Mouse (Mus musculus) CH12.LX (cell line): ENCODE data around the gene Casp9. TPM values are rescaled to one million over a fixed set of nuclear protein-coding genes. Genes with fewer than 3 reads are reported as not detected.

ENCODE experiments used
- DNase-seq: peaks from one replicate; pipeline ENCODE4 v3.0.0-alpha.2; 2013; ENCODE audit errors: extremely low read depth
- H3K27ac ChIP-seq: 2 replicates; pipeline ENCODE4 v1.5.1; 2012; ENCODE audit warnings: low read depth, mild to moderate bottlenecking, control low read depth, moderate library complexity; ENCODE audit not compliant: insufficient read depth
- H3K27me3 ChIP-seq: replicated peaks from 2 replicates; pipeline ENCODE3; 2012; ENCODE audit warnings: inconsistent platforms
- H3K36me3 ChIP-seq, 2 experiments: replicated peaks in 1 of 2; 2 replicates each; pipeline versions ENCODE3 to v1.6.1; 2012; ENCODE audit warnings: inconsistent platforms in 1 of 2, low read length in 1 of 2, mild to moderate bottlenecking in 1 of 2, mixed read lengths in 1 of 2, moderate library complexity in 1 of 2; ENCODE audit not compliant: control insufficient read depth in 1 of 2, insufficient read depth in 1 of 2
- H3K4me1 ChIP-seq, 2 experiments: 2 replicates each; pipeline ENCODE4 v1.6.1; 2012; ENCODE audit warnings: inconsistent platforms in 1 of 2, moderate library complexity in 1 of 2; ENCODE audit not compliant: insufficient read depth in 2 of 2, control insufficient read depth in 1 of 2
- H3K4me2 ChIP-seq: 2 replicates; pipeline ENCODE4 v1.6.1; 2012; ENCODE audit warnings: low read depth, mild to moderate bottlenecking, control low read depth; ENCODE audit not compliant: poor library complexity, insufficient read depth, severe bottlenecking
- H3K4me3 ChIP-seq, 3 experiments: fragments of 150-350 bp in 1 of 3; sonication (generic) in 1 of 3; replicated peaks in 1 of 3; 2 replicates each; pipeline versions ENCODE3 to v1.5.1; 2011 to 2012; ENCODE audit warnings: low read depth in 2 of 3, low read length in 2 of 3, mild to moderate bottlenecking in 2 of 3, moderate library complexity in 2 of 3, control low read depth in 1 of 3, improper control_type of control experiment in 1 of 3, inconsistent platforms in 1 of 3, mixed read lengths in 1 of 3; ENCODE audit not compliant: poor library complexity in 1 of 3
- H3K79me2 ChIP-seq: replicated peaks from 2 replicates; pipeline ENCODE4 v1.6.1; 2012; ENCODE audit warnings: mild to moderate bottlenecking, moderate library complexity; ENCODE audit not compliant: control insufficient read depth, poor library complexity, insufficient read depth, severe bottlenecking; ENCODE audit errors: extremely low read depth
- H3K9ac ChIP-seq: 2 replicates; pipeline ENCODE4 v1.6.1; 2012; ENCODE audit warnings: low read depth, mild to moderate bottlenecking, control low read depth, moderate library complexity; ENCODE audit not compliant: insufficient read depth
- H3K9me3 ChIP-seq: replicated peaks from 2 replicates; pipeline ENCODE3; 2012; ENCODE audit warnings: low read length, inconsistent platforms, mixed read lengths
- CHD1 ChIP-seq: IDR thresholded peaks from 2 replicates; pipeline ENCODE4 v1.6.1; 2012; ENCODE audit warnings: low read depth, low read length, improper control_type of control experiment, inconsistent platforms
- E2F4 ChIP-seq: IDR thresholded peaks from 2 replicates; pipeline ENCODE4 v1.6.1; 2011; ENCODE audit warnings: low read depth, low read length, improper control_type of control experiment; ENCODE audit not compliant: insufficient replicate concordance
- ETS1 ChIP-seq: conservative IDR thresholded peaks from 2 replicates; pipeline ENCODE4 v1.6.1; 2012; ENCODE audit warnings: low read depth, mild to moderate bottlenecking, inconsistent platforms, low read length, improper control_type of control experiment, moderate library complexity
- JUND ChIP-seq: conservative IDR thresholded peaks from 2 replicates; pipeline ENCODE4 v1.6.1; 2011; ENCODE audit warnings: low read depth, low read length, improper control_type of control experiment
- KAT2A ChIP-seq: IDR thresholded peaks from 2 replicates; pipeline ENCODE4 v1.6.1; 2012; ENCODE audit warnings: low read length, improper control_type of control experiment, inconsistent platforms; ENCODE audit not compliant: insufficient replicate concordance
- MAFK ChIP-seq: IDR thresholded peaks from 2 replicates; pipeline ENCODE4 v1.6.1; 2011; ENCODE audit warnings: low read length, improper control_type of control experiment; ENCODE audit not compliant: insufficient replicate concordance
- MAX ChIP-seq: IDR thresholded peaks from 2 replicates; pipeline ENCODE4 v1.6.1; 2011; ENCODE audit warnings: low read length, improper control_type of control experiment
- MEF2A ChIP-seq: IDR thresholded peaks from 2 replicates; pipeline ENCODE4 v1.6.1; 2014; ENCODE audit warnings: low read depth, mild to moderate bottlenecking, inconsistent platforms, low read length, improper control_type of control experiment, borderline replicate concordance
- MYC ChIP-seq: IDR thresholded peaks from 2 replicates; pipeline ENCODE4 v1.6.1; 2011; ENCODE audit warnings: low read depth, mild to moderate bottlenecking, improper control_type of control experiment, low read length
- NELFE ChIP-seq: IDR thresholded peaks from 2 replicates; pipeline ENCODE4 v1.6.1; 2011; ENCODE audit warnings: low read depth, low read length, improper control_type of control experiment
- NRF1 ChIP-seq: IDR thresholded peaks from 2 replicates; pipeline ENCODE4 v1.6.1; 2014; ENCODE audit warnings: low read depth, mild to moderate bottlenecking, inconsistent platforms, low read length, improper control_type of control experiment, moderate library complexity
- PAX5 ChIP-seq: IDR thresholded peaks from 2 replicates; pipeline ENCODE4 v1.6.1; 2012; ENCODE audit warnings: low read length, inconsistent platforms, mixed read lengths
- POLR2A ChIP-seq: IDR thresholded peaks from 2 replicates; pipeline ENCODE4 v1.6.1; 2011; ENCODE audit warnings: low read depth, mild to moderate bottlenecking, improper control_type of control experiment, low read length
- RAD21 ChIP-seq: IDR thresholded peaks from 2 replicates; pipeline ENCODE4 v1.6.1; 2011; ENCODE audit warnings: low read depth, mild to moderate bottlenecking, low read length, improper control_type of control experiment, moderate library complexity
- RCOR1 ChIP-seq: conservative IDR thresholded peaks from 2 replicates; pipeline ENCODE4 v1.6.1; 2012; ENCODE audit warnings: low read depth, mild to moderate bottlenecking, inconsistent platforms, low read length, improper control_type of control experiment
- UBTF ChIP-seq: IDR thresholded peaks from 2 replicates; pipeline ENCODE4 v1.6.1; 2012; ENCODE audit warnings: low read depth, mild to moderate bottlenecking, inconsistent platforms, low read length, improper control_type of control experiment, moderate library complexity
- ZC3H11A ChIP-seq: IDR thresholded peaks from 2 replicates; pipeline ENCODE4 v1.6.1; 2012; ENCODE audit warnings: low read depth, mild to moderate bottlenecking, inconsistent platforms, low read length, improper control_type of control experiment
- ZMIZ1 ChIP-seq: IDR thresholded peaks from 2 replicates; pipeline ENCODE4 v1.6.1; 2012; ENCODE audit warnings: low read depth, mild to moderate bottlenecking, inconsistent platforms, low read length, improper control_type of control experiment
- dilution Hi-C: fragments of 300-500 bp; cut with MboI; formaldehyde crosslinking; loops from 2 replicates; pipeline ENCODE4 v1.14.3; 2020; ENCODE audit warnings: low sequenced_read_pairs; ENCODE audit not compliant: extremely low pct_unique_long_range_greater_than_20kb, extremely low pct_ligation_motif_present
- in situ Hi-C: fragments of 300-500 bp; cut with MboI; formaldehyde crosslinking; loops from 3 replicates; pipeline ENCODE4 v1.14.3; 2019; ENCODE audit warnings: low sequenced_read_pairs, low pct_ligation_motif_present, low pct_unique_long_range_greater_than_20kb, mixed read lengths
- polyA plus RNA-seq: library from polyadenylated mRNA; unstranded; fragments of >175 nt; gene quantifications from 2 replicates; pipeline ENCODE4 v1.2.1, GENCODE M21; 2012; ENCODE audit warnings: low read depth; ENCODE audit not compliant: insufficient read length
- total RNA-seq, 2 experiments: library from RNA; depleted of rRNA; stranded (reverse); fragments of 300-350 nt in 1 of 2; fragments of >200 nt in 1 of 2; gene quantifications; 2 replicates each; pipeline ENCODE4 v1.2.3; 2012 to 2014

The Casp9 gene
- total and polyA plus RNA-seq, 3 experiments, result 5.2 to 15.3 (median 14.5) TPM

- in situ Hi-C loops, result no loop called here
- TF ChIP-seq E2F4, result no peak
- TF ChIP-seq RCOR1, result no peak
- Histone ChIP-seq H3K4me1 (peaks cover 8 to 48% of the 10 kb centered on the region in 2 experiments), H3K36me3 (peaks cover 29 to 51% of the 10 kb centered on the region in 2 experiments), H3K4me3 (no peak overlapping the region), H3K9me3 (no peaks in the 10 kb centered on the region), H3K27ac (no peak overlapping the region), H3K4me2 (no peak overlapping the region), H3K27me3 (no peaks in the 10 kb centered on the region), H3K9ac (no peak overlapping the region), H3K79me2 (no peaks in the 10 kb centered on the region)
- dilution Hi-C loops, result no loop called here
- no peak for DNase-seq
Observed at GRCm38 (mm10) chr4:141787046-141787445, 6.4 kb upstream of the Casp9 start.

- Histone ChIP-seq H3K4me1 (peaks cover 8 to 50% of the 10 kb centered on the region in 2 experiments), H3K4me3 (no peak overlapping the region), H3K79me2 (no peaks in the 10 kb centered on the region), H3K9ac (no peak overlapping the region), H3K36me3 (peaks cover 28 to 49% of the 10 kb centered on the region in 2 experiments), H3K9me3 (no peaks in the 10 kb centered on the region), H3K4me2 (no peak overlapping the region), H3K27me3 (no peaks in the 10 kb centered on the region), H3K27ac (no peak overlapping the region)
- no peak for TF ChIP-seq ETS1
- no peak for TF ChIP-seq ZC3H11A
- no peak for TF ChIP-seq PAX5
- TF ChIP-seq MEF2A, result no peak
- no peak for TF ChIP-seq KAT2A
- no peak for TF ChIP-seq JUND
- TF ChIP-seq NRF1, result no peak
- TF ChIP-seq RAD21, result no peak
- TF ChIP-seq POLR2A, result no peak
- in situ Hi-C loops, result no loop called here
- dilution Hi-C loops, result no loop called here
- no peak for DNase-seq
Observed at GRCm38 (mm10) chr4:141787462-141787861, 6.0 kb upstream of the Casp9 start.

- Histone ChIP-seq H3K4me1 (peaks cover 8 to 51% of the 10 kb centered on the region in 2 experiments), H3K27ac (no peak overlapping the region), H3K4me2 (peak overlapping the region; percentile 86), H3K36me3 (peaks cover 13 to 26% of the 10 kb centered on the region in 2 experiments), H3K27me3 (no peaks in the 10 kb centered on the region), H3K9me3 (no peaks in the 10 kb centered on the region), H3K79me2 (no peaks in the 10 kb centered on the region), H3K4me3 (peak overlapping the region; percentile 70 to 81 (median 71)), H3K9ac (peak overlapping the region; percentile 78)
- no peak for TF ChIP-seq PAX5
- no peak for TF ChIP-seq MAFK
- TF ChIP-seq UBTF, result no peak
- TF ChIP-seq MYC, result no peak
- TF ChIP-seq NELFE, result no peak
- TF ChIP-seq RCOR1, result no peak
- no peak for TF ChIP-seq ZMIZ1
- TF ChIP-seq CHD1, result no peak
- no peak for TF ChIP-seq MAX
- DNase-seq, result no peak
- dilution Hi-C loops, result no loop called here
- in situ Hi-C loops, result no loop called here
Observed at GRCm38 (mm10) chr4:141789564-141790218, 3.7 kb upstream of the Casp9 start.
